Mouse (Mus musculus) CD4-positive, CD25-positive, alpha-beta regulatory T cell, adult 9 weeks (primary cell): Measurements from ENCODE around the gene Csnk1d. TPM values are rescaled to one million over a fixed set of nuclear protein-coding genes. Genes with fewer than 3 reads are reported as not detected.

Experiments used
- polyA plus RNA-seq: library from polyadenylated mRNA; unstranded; fragments of 100-300 nt; shearing (Covaris generic); gene quantifications from one replicate; pipeline ENCODE4 v1.2.1, GENCODE M21; 2017

Gene Csnk1d
- polyA plus RNA-seq, result 103 TPM

GRCm38 (mm10) chr11:120990951-120991526 lies at the start of gene Csnk1d:
Gene Csnk1d, minus strand, starts transcription at chr11:120991330.

GRCm38 (mm10) chr11:121039302-121039701 lies 48.2 kb upstream of the Csnk1d start, which contains the start of gene Cd7:
Gene Cd7, minus strand, starts transcription at chr11:121039418.

GRCm38 (mm10) chr11:120948328-120948727 lies 42.8 kb downstream of the Csnk1d start, which contains the start of gene Slc16a3:
Gene Slc16a3, plus strand, starts transcription at chr11:120948480.

GRCm38 (mm10) chr11:120932564-120933398 lies 58.3 kb downstream of the Csnk1d start, which contains the start of gene Ccdc57:
Gene Ccdc57, minus strand, starts transcription at chr11:120932872.

Other genes starting within 250 kb of the Csnk1d start
- gene Hmga1b, start 228.5 kb downstream of the Csnk1d start, polyA plus RNA-seq, result 10.3 TPM
- gene Rfng, start 207.1 kb downstream of the Csnk1d start, polyA plus RNA-seq, result 1.8 TPM
- gene Gps1, start 207.1 kb downstream of the Csnk1d start, polyA plus RNA-seq, result 183 TPM
- 50.4 TPM for gene Dus1l, start 194.9 kb downstream of the Csnk1d start, polyA plus RNA-seq
- 50.9 TPM for gene Fasn, start 166.8 kb downstream of the Csnk1d start, polyA plus RNA-seq
- gene Ccdc57, start 58.5 kb downstream of the Csnk1d start, polyA plus RNA-seq, result 0.21 TPM
- gene Slc16a3, start 42.9 kb downstream of the Csnk1d start, polyA plus RNA-seq, result 13.9 TPM
- gene Cd7, start 48.1 kb upstream of the Csnk1d start, polyA plus RNA-seq, result 73.1 TPM
- gene Sectm1b, start 72.2 kb upstream of the Csnk1d start, polyA plus RNA-seq, result not detected
- gene Sectm1a, start 89.9 kb upstream of the Csnk1d start, polyA plus RNA-seq, result not detected
- not detected for gene Tex19.2, start 127.3 kb upstream of the Csnk1d start, polyA plus RNA-seq
- gene Tex19.1, start 154.8 kb upstream of the Csnk1d start, polyA plus RNA-seq, result not detected
- gene Uts2r, start 168.9 kb upstream of the Csnk1d start, polyA plus RNA-seq, result not detected
- 2.6 TPM for gene Hexdc, start 213.1 kb upstream of the Csnk1d start, polyA plus RNA-seq
- 9.8 TPM for gene Ogfod3, start 213.4 kb upstream of the Csnk1d start, polyA plus RNA-seq
- 132 TPM for gene Cybc1, start 238.0 kb upstream of the Csnk1d start, polyA plus RNA-seq
- 40.3 TPM for gene Narf, start 245.9 kb upstream of the Csnk1d start, polyA plus RNA-seq